Mouse (Mus musculus) limb, embryonic 12.5 days (tissue): ENCODE data around the gene Kctd8. TPM values are rescaled to one million over a fixed set of nuclear protein-coding genes. Genes with fewer than 3 reads are reported as not detected.
"Not testable (repeated sequence)": the region's sequence is repeated elsewhere in the genome, so short reads cannot be mapped to it uniquely, and the experiment has no call there.

ENCODE experiments used
- ATAC-seq: fragments of 200-750 bp; cut with Nextera tagmentation; 2 replicates; pipeline ENCODE4 v1.8.0; 2017; ENCODE audit warnings: low read depth, moderate TSS enrichment; ENCODE audit not compliant: insufficient number of reproducible peaks, insufficient read depth, low FRiP score, low TSS enrichment
- H3K27ac ChIP-seq: fragments of 300-500 bp; sonication (generic); 2 replicates; pipeline ENCODE4 v1.5.1; 2016; ENCODE audit warnings: mild to moderate bottlenecking, moderate library complexity
- H3K27me3 ChIP-seq: fragments of 300-500 bp; sonication (generic); 2 replicates; pipeline ENCODE4 v1.6.1; 2016; ENCODE audit warnings: mild to moderate bottlenecking, moderate library complexity
- H3K36me3 ChIP-seq: fragments of 300-500 bp; sonication (generic); 2 replicates; pipeline ENCODE4 v1.6.1; 2016; ENCODE audit warnings: mild to moderate bottlenecking, moderate library complexity
- H3K4me1 ChIP-seq: fragments of 300-500 bp; sonication (generic); replicated peaks from 2 replicates; pipeline ENCODE4 v1.6.1; 2016
- H3K4me2 ChIP-seq: fragments of 300-500 bp; sonication (generic); 2 replicates; pipeline ENCODE4 v1.6.1; 2016; ENCODE audit warnings: mild to moderate bottlenecking, moderate library complexity
- H3K4me3 ChIP-seq: fragments of 300-500 bp; sonication (generic); replicated peaks from 2 replicates; pipeline ENCODE4 v1.5.1; 2016; ENCODE audit warnings: mild to moderate bottlenecking
- H3K9ac ChIP-seq: fragments of 300-500 bp; sonication (generic); replicated peaks from 2 replicates; pipeline ENCODE4 v1.6.1; 2016; ENCODE audit warnings: mild to moderate bottlenecking, moderate library complexity
- H3K9me3 ChIP-seq: fragments of 300-500 bp; sonication (generic); 2 replicates; pipeline ENCODE4 v1.6.1; 2016; ENCODE audit warnings: mild to moderate bottlenecking, moderate library complexity
- WGBS: fragments of 180-500 bp; shearing (Covaris S2); methylation state at CpG from one replicate; pipeline ENCODE4 v1.1.7; 2016; 5-methylcytosine and 5-hydroxymethylcytosine counted together
- polyA plus RNA-seq: library from polyadenylated mRNA; unstranded; fragments of >200 nt; fragmentation: Nextera tagmentation; extraction: Ambion mirVana; gene quantifications from 2 replicates; pipeline ENCODE4 v1.2.1, GENCODE M21; 2016

Gene Kctd8
- polyA plus RNA-seq, 1 experiment from 2014 or later, result 4.3 TPM

DNA sequence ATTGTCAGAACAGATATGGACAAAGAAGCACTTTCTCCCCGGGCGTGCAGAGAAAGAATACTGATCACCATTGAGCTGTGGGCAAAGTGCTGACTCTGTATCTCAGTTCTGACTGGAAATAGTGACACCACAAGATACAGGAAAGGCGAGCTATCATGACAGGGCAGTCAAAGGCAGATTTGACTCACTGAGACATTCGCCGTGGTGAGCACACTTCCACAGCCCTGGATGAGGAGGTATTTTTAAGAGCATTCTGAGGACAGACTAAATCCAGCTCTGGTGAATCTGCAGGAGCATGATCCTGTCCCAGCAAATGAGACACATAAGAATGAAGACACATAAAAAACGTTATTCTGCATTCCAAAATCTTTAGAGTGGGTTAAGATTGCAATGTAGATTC lies 49.1 kb downstream of the Kctd8 start:
- no peak for ATAC-seq
- Histone ChIP-seq H3K9me3 (no peaks in the 10 kb centered on the region), H3K36me3 (no peaks in the 10 kb centered on the region), H3K27ac (no peak overlapping the region), H3K4me2 (no peak overlapping the region), H3K27me3 (no peaks in the 10 kb centered on the region), H3K4me1 (no peaks in the 10 kb centered on the region), H3K9ac (no peak overlapping the region), H3K4me3 (no peak overlapping the region)
- WGBS, result 78% methylated on average over 6 of the region's 6 CpGs

DNA sequence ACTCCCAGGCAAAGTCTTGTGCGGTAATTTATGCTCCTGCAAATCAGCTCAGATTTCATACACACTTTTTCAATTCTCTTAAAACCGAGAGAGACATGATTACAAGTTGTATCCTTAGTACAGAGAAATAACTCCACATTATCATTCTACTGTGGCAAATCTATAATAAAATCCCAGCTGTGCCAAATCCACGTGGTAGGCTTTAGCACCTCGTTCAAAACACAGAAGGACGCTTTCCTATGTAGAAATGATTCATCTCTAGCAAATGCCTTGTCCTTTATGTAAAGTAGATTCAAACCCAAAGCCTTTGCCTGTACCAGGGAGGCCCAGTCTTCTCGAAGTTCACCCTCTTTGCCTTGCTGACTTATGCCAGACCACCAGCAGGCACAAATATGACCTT lies 57.1 kb downstream of the Kctd8 start:
- no peaks in the 10 kb centered on the region for H3K27me3 ChIP-seq
- no peaks in the 10 kb centered on the region for H3K9me3 ChIP-seq
- ATAC-seq, result no peak
- H3K36me3 ChIP-seq, result no peaks in the 10 kb centered on the region
- H3K9ac ChIP-seq, result no peak overlapping the region
- no peak overlapping the region for H3K4me3 ChIP-seq
- no peak overlapping the region for H3K4me2 ChIP-seq
- 66% methylated on average over 6 of the region's 6 CpGs for WGBS
- H3K4me1 ChIP-seq, result no peaks in the 10 kb centered on the region
- no peak overlapping the region for H3K27ac ChIP-seq

DNA sequence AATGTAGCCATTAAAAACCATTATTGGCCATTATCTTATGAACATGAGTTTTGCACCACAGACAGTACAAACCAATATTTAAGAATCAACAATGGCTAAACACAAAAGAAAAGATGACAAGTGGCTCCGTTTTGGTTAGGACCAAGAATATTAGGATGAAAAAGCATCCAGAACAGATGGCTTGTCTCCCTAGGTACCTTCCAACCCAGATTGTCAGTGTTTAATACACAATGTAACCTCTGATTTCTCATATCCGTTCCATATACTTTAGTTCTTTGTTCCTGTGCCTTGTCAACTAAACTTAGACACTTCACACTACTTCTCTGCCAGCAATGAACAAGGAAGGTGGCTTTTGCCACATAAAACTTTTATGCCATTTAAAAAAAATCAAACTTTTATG lies 89.1 kb downstream of the Kctd8 start:
- ATAC-seq, result no peak
- H3K9me3 ChIP-seq, result no peaks in the 10 kb centered on the region
- H3K4me2 ChIP-seq, result no peak overlapping the region
- H3K9ac ChIP-seq, result no peak overlapping the region
- no peaks in the 10 kb centered on the region for H3K4me1 ChIP-seq
- no peaks in the 10 kb centered on the region for H3K36me3 ChIP-seq
- no peak overlapping the region for H3K27ac ChIP-seq
- H3K4me3 ChIP-seq, result no peak overlapping the region
- no peaks in the 10 kb centered on the region for H3K27me3 ChIP-seq
- 89% methylated on average over 2 of the region's 2 CpGs for WGBS

DNA sequence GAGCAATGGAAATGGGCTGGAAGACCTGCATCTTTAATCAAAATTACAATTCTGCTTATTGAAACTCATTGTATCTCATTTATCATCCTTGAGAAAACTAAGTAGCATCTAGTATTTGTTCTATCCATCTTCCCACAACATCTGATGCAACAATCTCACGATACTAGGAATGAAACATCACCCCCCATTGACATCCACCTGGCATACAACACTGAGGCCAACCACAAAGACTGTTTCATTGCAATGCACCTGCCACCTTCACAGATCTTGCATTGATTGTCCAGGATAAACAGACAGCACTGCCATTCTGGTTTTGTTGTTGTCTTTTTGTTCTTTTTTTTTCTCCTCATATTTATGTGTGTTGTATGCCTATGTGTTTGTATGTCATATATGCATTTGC lies 99.5 kb downstream of the Kctd8 start:
- H3K9me3 ChIP-seq, result no peaks in the 10 kb centered on the region
- no peak for ATAC-seq
- no peaks in the 10 kb centered on the region for H3K4me1 ChIP-seq
- H3K4me3 ChIP-seq, result no peak overlapping the region
- no peak overlapping the region for H3K27ac ChIP-seq
- WGBS, result 78% methylated on average over 1 of the region's 1 CpGs
- H3K9ac ChIP-seq, result no peak overlapping the region
- no peak overlapping the region for H3K4me2 ChIP-seq
- no peaks in the 10 kb centered on the region for H3K27me3 ChIP-seq
- no peaks in the 10 kb centered on the region for H3K36me3 ChIP-seq

DNA sequence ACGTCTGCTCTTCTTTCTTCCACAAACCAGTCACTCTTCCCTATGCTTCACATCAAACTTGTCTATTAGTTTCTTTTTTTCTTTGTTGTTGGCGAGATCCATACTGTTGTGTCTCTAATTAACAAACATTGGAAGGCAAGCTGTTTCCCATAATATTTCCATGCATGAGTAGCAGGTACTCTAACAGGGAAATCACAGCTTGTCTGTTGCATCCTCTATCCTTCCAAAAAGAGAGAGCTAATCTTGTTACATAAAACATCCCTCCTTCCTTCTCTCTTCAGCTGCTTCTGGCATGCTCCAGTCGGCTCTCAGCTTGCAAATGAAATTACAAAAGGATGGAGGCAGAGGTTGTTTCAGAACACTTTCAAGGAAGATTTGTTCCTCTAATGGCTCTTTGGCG lies 107.9 kb downstream of the Kctd8 start:
- no peak overlapping the region for H3K4me2 ChIP-seq
- no peak overlapping the region for H3K9ac ChIP-seq
- H3K4me3 ChIP-seq, result no peak overlapping the region
- no peaks in the 10 kb centered on the region for H3K36me3 ChIP-seq
- H3K27me3 ChIP-seq, result no peaks in the 10 kb centered on the region
- no peaks in the 10 kb centered on the region for H3K9me3 ChIP-seq
- no peaks in the 10 kb centered on the region for H3K4me1 ChIP-seq
- no peak for ATAC-seq
- WGBS, result 73% methylated on average over 4 of the region's 4 CpGs
- no peak overlapping the region for H3K27ac ChIP-seq

DNA sequence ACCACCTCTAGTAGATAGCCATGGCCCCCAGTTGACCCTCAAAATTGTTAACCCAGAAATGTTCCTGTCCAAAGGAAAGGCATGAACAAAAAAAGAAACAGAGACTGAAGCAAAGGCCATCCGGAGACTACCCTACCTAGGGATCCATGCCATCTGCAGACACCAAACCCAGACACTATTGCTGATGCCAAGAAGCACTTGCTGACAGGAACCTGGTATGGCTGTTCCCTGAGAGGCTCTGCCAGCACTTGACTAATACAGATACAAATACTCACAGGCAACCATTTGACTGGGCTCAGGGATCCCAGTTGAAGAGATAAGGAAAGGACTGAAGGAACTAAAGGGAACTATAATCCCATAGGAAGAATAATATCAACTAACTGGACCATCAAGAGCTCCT lies 109.8 kb downstream of the Kctd8 start:
- not testable (repeated sequence) for H3K9ac ChIP-seq, H3K27ac ChIP-seq, H3K9me3 ChIP-seq, H3K36me3 ChIP-seq, H3K4me3 ChIP-seq, H3K4me1 ChIP-seq, H3K4me2 ChIP-seq, ATAC-seq, H3K27me3 ChIP-seq
- 85% methylated on average over 1 of the region's 1 CpGs for WGBS

DNA sequence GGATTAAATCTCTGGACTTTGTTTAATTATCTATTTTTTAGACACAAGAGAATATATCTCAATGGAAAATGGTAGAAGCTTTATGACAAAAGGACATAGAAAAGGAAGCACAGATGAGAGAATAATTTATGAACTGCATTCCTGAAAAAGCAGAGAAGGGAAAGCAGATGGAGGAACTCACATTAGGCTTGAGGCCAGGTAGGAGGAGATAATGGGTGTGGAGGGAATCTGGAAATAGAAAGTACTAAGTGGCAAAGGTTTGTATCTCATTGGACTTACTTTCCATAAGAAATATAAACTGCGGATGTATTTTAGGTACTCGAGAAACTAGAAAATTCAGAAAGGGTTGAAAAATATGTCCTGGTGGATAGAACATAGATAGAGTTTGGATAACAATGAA lies 114.3 kb downstream of the Kctd8 start:
- ATAC-seq, result no peak
- no peaks in the 10 kb centered on the region for H3K36me3 ChIP-seq
- no peak overlapping the region for H3K4me2 ChIP-seq
- no peak overlapping the region for H3K4me3 ChIP-seq
- H3K27ac ChIP-seq, result no peak overlapping the region
- H3K9ac ChIP-seq, result no peak overlapping the region
- WGBS, result 83% methylated on average over 2 of the region's 2 CpGs
- no peaks in the 10 kb centered on the region for H3K9me3 ChIP-seq
- no peaks in the 10 kb centered on the region for H3K4me1 ChIP-seq
- H3K27me3 ChIP-seq, result no peaks in the 10 kb centered on the region

DNA sequence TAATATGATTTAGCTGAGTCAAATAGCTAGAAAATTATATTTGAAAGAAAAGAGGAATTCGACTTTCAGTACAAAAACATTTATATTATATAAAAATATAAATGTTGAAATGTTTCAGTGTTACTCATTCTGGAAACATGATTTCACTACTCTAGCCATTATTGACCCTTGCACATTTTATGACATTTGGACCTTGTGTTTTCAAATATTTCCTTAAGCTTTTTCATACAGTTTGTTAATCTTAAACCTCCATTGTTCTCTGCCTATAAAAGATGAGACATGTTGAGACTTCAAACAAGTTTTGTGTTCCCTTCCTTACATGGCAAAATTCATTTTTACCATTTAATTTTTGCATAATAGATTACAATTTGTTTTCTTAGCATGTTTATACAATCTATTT lies 118.9 kb downstream of the Kctd8 start:
- Histone ChIP-seq H3K9me3 (no peaks in the 10 kb centered on the region), H3K4me3 (no peak overlapping the region), H3K27ac (no peak overlapping the region), H3K27me3 (no peaks in the 10 kb centered on the region), H3K4me2 (no peak overlapping the region), H3K4me1 (no peaks in the 10 kb centered on the region), H3K36me3 (no peaks in the 10 kb centered on the region), H3K9ac (no peak overlapping the region)
- WGBS, result 84% methylated on average over 1 of the region's 1 CpGs
- no peak for ATAC-seq

DNA sequence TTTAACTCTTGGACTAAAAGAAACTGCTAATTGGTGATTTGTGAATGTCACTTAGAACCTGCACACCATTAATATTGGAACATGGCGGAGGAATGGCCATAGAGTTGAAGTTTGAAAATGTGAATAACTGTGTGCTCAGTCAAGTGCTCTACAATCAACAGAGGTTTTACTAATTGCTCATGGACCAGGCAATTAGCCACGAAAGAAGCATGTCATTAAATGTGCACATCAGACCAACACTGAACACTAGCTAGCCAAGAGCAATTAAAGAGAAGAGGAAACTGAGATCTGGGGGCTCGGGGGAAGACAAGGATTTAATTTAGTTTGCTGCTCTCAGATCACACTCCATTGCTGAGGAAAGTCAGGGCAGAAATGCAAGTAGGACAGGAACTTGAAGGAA lies 126.3 kb downstream of the Kctd8 start:
- Histone ChIP-seq H3K4me3 (no peak overlapping the region), H3K27ac (no peak overlapping the region), H3K36me3 (no peaks in the 10 kb centered on the region), H3K27me3 (no peaks in the 10 kb centered on the region), H3K9ac (no peak overlapping the region), H3K9me3 (no peaks in the 10 kb centered on the region), H3K4me1 (no peaks in the 10 kb centered on the region), H3K4me2 (no peak overlapping the region)
- ATAC-seq, result no peak
- 69% methylated on average over 3 of the region's 3 CpGs for WGBS

DNA sequence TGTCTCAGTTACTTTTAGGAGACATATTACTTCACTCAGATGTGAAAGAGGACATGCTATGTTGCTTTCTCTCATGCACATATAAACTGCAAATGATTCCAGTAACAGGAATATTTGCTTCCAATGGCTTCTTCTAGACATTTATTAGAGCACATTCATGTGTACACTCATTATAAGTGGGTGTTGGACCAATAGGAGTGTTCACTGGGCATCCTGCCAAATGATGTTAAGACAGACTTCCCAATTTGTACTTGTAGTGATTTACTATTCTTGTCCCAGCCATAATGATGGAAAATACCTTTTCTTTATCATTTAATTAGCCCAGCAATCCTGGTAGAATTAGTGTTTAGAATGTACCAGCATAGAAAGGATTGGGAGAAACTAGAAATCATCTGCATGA lies 132.1 kb downstream of the Kctd8 start:
- no peak for ATAC-seq
- H3K4me1 ChIP-seq, result no peaks in the 10 kb centered on the region
- H3K27me3 ChIP-seq, result no peaks in the 10 kb centered on the region
- H3K4me2 ChIP-seq, result no peak overlapping the region
- H3K27ac ChIP-seq, result no peak overlapping the region
- no peaks in the 10 kb centered on the region for H3K36me3 ChIP-seq
- no peak overlapping the region for H3K9ac ChIP-seq
- no peaks in the 10 kb centered on the region for H3K9me3 ChIP-seq
- H3K4me3 ChIP-seq, result no peak overlapping the region

DNA sequence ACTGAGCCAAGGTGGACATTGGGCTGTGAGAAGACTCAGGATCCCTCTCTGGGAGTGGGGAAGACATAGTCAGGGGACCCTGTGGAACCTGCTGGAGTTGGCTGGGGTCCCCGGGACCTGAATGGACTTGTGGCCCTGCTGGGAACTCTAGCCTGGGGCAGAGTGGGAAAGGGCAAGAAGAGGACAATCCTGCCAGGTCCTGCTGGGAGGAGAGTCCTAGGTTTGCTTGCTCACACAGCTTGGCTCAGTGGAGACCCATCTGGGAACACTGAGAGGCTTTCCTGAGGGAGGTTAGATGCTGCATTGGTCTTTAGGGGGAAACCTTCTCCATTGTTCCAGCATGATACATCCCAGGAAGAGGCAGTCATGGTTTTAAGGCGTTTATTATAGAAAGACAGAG lies 133.8 kb downstream of the Kctd8 start:
- no peaks in the 10 kb centered on the region for H3K27me3 ChIP-seq
- H3K4me3 ChIP-seq, result no peak overlapping the region
- no peak overlapping the region for H3K9ac ChIP-seq
- no peak overlapping the region for H3K4me2 ChIP-seq
- no peak for ATAC-seq
- no peak overlapping the region for H3K27ac ChIP-seq
- no peaks in the 10 kb centered on the region for H3K4me1 ChIP-seq
- H3K36me3 ChIP-seq, result no peaks in the 10 kb centered on the region
- 74% methylated on average over 2 of the region's 2 CpGs for WGBS
- H3K9me3 ChIP-seq, result no peaks in the 10 kb centered on the region

DNA sequence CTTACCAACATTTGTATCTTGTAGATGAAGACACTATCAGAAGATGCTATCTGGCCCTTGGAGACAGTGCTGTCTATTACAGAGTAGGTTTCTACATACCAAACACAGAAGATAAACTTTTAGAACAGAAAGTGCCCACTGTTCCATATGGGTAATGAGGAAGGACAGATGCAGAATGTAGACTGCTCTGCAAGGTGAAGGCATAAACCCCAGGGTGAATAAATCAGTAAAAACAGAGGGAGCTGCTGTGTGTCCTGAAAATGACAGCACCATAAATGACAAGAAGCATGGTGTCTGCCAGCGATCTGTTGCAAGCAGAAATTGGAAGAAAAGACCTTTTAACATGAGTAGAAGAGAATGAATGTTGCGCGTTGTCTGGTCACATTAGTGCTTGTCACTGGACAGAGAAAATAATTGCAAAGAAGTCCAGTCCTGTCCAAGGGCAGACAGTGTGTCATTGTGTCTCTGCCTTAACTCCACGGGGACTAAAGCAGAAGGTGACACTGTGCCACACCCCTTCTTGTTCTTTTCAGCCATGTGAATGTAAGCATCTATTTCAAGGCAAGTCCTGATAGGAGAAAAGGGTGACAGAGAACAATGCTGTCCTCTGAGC lies 181.5 kb downstream of the Kctd8 start:
- H3K36me3 ChIP-seq, result no peaks in the 10 kb centered on the region
- no peak overlapping the region for H3K4me2 ChIP-seq
- H3K27me3 ChIP-seq, result no peaks in the 10 kb centered on the region
- no peaks in the 10 kb centered on the region for H3K9me3 ChIP-seq
- no peak overlapping the region for H3K9ac ChIP-seq
- H3K4me3 ChIP-seq, result no peak overlapping the region
- no peak overlapping the region for H3K27ac ChIP-seq
- 88% methylated on average over 4 of the region's 4 CpGs for WGBS
- H3K4me1 ChIP-seq, result no peaks in the 10 kb centered on the region
- no peak for ATAC-seq
